Mouse (Mus musculus) erythroblast, adult 5-6 weeks (primary cell): ENCODE data around the gene Senp2. TPM values are rescaled to one million over a fixed set of nuclear protein-coding genes. Genes with fewer than 3 reads are reported as not detected.
A peak's percentile ranks its signal among the peaks of the same experiment; 100 is the strongest.
"Not testable (repeated sequence)": the region's sequence is repeated elsewhere in the genome, so short reads cannot be mapped to it uniquely, and the experiment has no call there.

Source experiments
- ATAC-seq: replicated peaks from 2 replicates; pipeline ENCODE4 v1.8.0; 2016; ENCODE audit warnings: moderate number of reproducible peaks, mild to moderate bottlenecking, moderate TSS enrichment, inconsistent platforms; ENCODE audit not compliant: poor library complexity, low FRiP score, severe bottlenecking
- total RNA-seq, 2 experiments: library from RNA; stranded (forward) in 1 of 2; stranded (reverse) in 1 of 2; fragments of 150-400 nt in 1 of 2; fragments of 200-764, 138-1000 nt in 1 of 2; gene quantifications; 2 replicates each; pipeline versions ENCODE4 v1.2.3 to v1.2.4; 2015 to 2017; ENCODE audit warnings: low replicate concordance in 2 of 2

Gene Senp2
- 19.0 and 28.4 TPM in 2 replicates for total RNA-seq (2015; ENCODE audit: low replicate concordance)
- total RNA-seq (2017; ENCODE audit: low replicate concordance), result 41.4 and 57.3 TPM in 2 replicates

DNA sequence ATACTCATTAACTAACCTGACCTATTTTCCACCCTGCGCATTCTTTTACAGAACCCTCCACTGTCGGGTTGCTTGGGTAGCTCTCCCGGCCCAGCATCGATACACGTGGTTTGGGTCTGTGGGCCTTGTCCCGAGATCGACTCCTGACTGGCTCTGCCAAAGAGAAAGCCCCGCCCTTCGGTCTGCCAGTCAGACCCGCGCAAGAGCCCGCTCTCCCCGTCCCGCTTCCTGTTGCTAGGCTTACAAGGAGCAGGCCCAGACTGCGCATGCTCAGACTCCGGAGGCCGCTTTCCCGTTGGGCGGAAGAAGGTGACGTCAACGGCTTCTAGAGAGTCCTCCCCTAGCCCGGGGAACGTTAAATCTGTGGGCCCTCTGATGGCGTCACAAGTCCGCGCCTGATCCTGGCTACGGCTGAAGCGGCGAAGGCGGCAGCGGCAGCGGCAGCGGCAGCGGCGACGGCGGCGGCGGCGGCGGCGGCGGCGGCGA lies at the start of gene Senp2:
TSS of gene Senp2 (plus strand) at position 386 of the 486 bp plus-strand sequence.
- peak; percentile 96 for ATAC-seq

DNA sequence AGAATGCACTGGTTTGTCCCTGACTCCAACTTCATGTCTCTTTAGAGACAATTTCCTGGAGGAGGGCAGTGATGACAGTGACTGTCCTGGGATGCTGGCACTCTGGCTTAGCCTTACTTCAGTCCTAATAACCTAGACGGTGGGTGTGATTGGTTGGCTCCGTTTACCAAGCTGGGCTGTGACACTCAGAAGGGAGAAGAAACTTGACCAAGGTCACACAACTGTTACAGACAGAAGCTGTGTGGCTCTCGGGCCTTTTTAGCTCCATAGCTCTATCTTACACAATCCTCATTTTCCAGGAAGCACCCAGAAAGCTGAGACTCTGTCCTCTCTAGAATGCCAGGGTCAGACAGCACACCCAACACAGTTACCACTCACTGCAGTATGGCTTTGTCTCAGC lies 43.7 kb upstream of the Senp2 start:
- ATAC-seq, result no peak

- no peak for ATAC-seq
Measured at GRCm38 (mm10) chr16:21969874-21970273, 39.4 kb upstream of the Senp2 start.

- no peak for ATAC-seq
Measured at GRCm38 (mm10) chr16:21970536-21970935, 38.7 kb upstream of the Senp2 start.

DNA sequence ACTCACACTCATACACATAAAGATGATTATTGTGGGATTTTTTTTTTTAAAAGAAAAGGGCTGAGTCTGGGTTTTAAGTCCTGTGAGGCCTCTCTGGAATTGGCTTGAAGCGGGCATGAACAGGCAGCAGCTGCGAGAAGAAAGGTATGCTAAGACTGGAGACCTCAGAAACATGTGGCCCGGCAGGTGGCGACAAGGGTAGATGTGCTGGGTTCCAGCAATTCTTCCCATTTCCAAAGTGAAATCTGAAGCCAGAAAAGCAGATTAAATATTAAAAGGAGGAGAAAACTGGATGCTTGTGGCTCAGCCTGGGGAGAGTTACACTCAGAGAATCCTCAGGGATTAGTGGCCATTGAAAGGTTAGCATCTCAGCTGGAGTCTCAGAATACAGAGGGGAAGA lies 37.8 kb upstream of the Senp2 start:
- ATAC-seq, result no peak

DNA sequence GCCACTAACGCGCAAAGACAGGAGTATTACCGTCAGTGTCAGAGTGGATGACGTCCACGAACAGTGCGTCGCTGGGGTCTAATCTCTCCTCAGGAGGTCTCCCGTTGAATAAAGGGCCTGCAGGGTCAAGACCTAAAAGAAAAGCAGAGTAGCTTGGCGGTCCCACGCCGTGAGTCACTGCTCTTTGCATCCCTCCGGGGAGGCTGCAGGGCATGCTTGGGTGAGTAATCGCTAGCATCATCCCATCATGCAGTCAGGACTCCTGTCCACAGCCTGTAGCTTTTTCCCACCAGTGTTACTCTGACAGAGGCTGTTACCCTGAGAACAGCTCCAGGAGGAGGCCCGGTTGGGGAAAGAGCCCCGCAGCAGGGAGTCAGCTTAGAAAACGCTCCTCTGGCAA lies 33.1 kb upstream of the Senp2 start:
- no peak for ATAC-seq

- ATAC-seq, result no peak
Measured at GRCm38 (mm10) chr16:21977347-21977746, 31.9 kb upstream of the Senp2 start.

GRCm38 (mm10) chr16:21983146-21983545 lies 26.1 kb upstream of the Senp2 start:
- no peak for ATAC-seq

- no peak for ATAC-seq
Measured at GRCm38 (mm10) chr16:21983581-21983980, 25.7 kb upstream of the Senp2 start.

GRCm38 (mm10) chr16:21984091-21984490 lies 25.2 kb upstream of the Senp2 start:
- no peak for ATAC-seq

DNA sequence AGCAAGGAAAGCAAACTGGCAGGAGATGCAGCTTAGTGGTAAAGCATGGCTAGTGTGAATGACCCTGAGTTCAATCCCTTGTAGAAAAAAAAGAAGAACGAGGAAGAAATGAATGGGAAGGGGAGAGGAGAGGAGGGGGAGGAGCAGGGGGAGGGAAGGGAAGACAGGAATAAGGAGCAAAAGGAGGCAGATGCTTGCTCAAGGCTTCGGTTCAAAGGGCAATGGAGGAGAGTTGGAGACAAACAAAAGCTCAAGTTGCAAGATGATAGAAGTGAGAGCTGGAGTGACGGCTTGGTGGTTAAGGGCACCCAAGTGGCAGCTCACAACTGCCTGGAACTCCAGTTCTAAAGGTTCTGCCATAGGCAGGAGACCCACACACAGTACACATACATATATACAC lies 23.1 kb upstream of the Senp2 start:
- no peak for ATAC-seq

GRCm38 (mm10) chr16:21987956-21988355 lies 21.3 kb upstream of the Senp2 start:
- ATAC-seq, result no peak

DNA sequence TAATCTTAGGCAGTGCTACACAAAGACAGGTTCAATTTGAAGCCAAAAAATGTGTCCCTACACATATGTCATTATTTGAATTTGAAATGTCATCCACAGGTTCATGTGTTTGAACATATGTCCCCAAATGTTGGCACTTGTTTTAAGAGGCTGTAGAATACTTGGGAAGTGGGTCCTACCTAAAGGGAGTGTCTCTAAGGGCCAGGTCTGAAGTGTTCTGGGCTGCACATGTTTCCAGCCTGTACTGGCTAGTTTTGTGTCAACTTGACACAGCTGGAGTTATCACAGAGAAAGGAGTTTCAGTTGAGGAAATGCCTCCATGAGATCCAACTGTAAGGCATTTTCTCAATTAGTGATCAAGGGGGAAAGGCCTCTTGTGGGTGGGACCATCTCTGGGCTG lies 18.4 kb upstream of the Senp2 start:
- not testable (repeated sequence) for ATAC-seq

DNA sequence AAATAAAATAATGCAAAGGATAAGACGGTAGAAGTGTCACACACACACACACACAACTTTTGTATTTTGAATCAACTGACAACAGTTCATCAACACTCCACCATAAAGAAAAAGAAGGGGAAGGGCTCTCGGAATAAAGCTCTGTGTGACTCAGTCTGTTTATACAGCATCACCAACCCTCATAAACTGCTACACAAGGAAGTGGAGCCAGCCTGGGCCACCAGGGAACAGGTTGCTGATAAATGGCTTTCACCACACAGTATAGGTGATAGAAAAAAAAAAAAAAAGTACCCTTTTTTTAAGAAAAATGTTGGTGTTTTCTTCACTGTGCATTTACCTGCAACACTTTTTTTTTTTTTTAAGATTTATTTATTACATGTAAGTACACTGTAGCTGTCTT lies 17.5 kb upstream of the Senp2 start:
- no peak for ATAC-seq

- peak; percentile 53; the same call in 1 of the 2 replicates for ATAC-seq
Measured at GRCm38 (mm10) chr16:21995304-21995703, 14.0 kb upstream of the Senp2 start, which contains the start of gene Liph. Gene Liph (minus strand): TSS chr16:21995663.

- ATAC-seq, result peak; percentile 43; the same call in 1 of the 2 replicates
Measured at GRCm38 (mm10) chr16:21996402-21996801, 12.9 kb upstream of the Senp2 start.

- ATAC-seq, result peak; percentile 84
Measured at GRCm38 (mm10) chr16:21996881-21997641, 12.2 kb upstream of the Senp2 start.

DNA sequence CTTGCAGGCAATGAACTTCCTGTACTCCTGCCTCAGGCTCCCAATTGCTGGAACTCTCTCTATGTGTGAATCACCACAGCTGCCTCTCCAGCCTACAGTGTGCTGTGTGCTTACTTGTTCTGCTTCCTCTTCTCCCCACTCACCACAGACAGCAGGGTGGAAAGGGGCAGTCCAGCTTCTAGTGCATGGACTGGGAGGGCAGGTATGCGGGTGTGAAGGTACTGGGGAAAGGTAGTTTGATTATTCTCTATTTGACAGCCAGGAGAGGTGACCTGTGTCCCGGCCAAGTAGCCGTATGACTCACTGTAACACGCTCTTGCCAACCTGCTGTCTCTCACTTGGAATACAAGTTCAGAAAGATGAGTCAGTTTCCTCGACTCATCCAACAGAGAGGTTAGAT lies 11.2 kb upstream of the Senp2 start:
- no peak for ATAC-seq

DNA sequence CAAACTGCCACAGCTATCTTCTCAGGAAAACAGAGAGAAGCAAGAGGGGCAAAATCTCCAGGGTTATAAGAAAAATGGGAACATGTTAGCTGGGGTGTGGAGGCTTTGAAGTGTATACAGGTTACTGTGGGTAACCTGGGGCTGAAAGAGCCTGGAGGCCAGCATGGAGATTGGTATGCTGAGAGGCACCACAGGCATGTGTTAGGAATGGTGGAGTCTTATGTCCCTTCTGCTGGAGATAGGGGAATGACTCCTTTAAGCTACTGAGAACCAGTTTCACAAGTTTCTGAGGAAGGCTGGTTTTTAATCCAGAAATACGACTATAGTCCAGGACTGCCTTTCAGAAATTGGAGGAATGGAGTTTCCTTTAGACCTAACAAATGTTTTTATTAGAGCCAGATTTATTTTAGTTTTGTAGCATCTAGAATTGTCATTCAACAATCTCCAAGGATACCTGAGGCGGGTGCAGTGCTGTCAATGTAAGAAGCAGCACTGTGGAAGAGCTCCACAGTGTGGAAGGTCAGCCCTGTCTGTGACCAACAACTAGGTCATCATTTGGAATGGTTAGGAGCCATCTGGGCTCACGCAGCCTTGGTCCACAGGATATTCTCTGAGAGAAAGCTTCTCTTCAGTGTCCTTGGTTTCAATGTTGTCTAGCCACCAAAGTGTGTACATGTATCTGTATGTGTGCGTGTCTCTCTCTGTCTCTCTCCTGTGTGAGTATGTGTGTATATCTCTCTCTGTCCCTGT lies 9.2 kb upstream of the Senp2 start:
- no peak for ATAC-seq

GRCm38 (mm10) chr16:22001172-22001571 lies 8.1 kb upstream of the Senp2 start:
- ATAC-seq, result no peak

GRCm38 (mm10) chr16:22001606-22002005 lies 7.7 kb upstream of the Senp2 start:
- ATAC-seq, result no peak
